Mouse (Mus musculus): ENCODE measurements around the gene Plcb3. TPM values are rescaled to one million over a fixed set of nuclear protein-coding genes. Genes with fewer than 3 reads are reported as not detected.
"Not testable (repeated sequence)": the region's sequence is repeated elsewhere in the genome, so short reads cannot be mapped to it uniquely, and the experiment has no call there.

Gene Plcb3
- polyA plus RNA-seq, 1 experiment from 2014 or later: 11.6 TPM

DNA sequence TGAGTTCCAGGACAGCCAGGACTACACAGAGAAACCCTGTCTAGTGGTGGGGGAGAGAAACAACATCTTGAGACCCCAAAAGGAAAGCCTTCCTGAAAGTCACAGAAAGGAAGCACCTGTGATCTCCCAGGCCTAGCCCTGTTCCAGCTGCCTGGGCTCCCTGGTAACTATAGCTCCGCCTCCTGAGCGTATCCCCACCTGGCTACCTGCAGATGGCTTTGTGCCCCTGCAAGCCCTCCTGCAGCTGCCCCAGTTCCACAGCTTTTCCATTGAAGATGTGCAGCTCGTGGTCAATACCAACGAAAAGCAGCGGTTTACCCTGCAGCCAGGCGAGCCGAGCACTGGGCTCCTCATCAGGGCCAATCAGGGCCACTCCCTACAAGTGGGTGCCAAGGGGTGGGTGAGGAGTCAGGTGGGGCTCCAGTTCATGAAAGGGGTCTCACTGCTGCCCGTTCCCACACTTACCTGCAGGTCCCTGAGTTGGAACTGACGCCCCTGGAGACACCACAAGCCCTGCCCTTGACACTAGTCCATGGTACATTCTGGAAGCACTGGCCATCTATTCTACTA, 21.5 kb upstream of the Plcb3 start:
- no peak overlapping the region for H3K4me3 ChIP-seq (replicated peaks)
- 86% methylated on average over 9 of the region's 9 CpGs for WGBS
- no peak for ATAC-seq

DNA sequence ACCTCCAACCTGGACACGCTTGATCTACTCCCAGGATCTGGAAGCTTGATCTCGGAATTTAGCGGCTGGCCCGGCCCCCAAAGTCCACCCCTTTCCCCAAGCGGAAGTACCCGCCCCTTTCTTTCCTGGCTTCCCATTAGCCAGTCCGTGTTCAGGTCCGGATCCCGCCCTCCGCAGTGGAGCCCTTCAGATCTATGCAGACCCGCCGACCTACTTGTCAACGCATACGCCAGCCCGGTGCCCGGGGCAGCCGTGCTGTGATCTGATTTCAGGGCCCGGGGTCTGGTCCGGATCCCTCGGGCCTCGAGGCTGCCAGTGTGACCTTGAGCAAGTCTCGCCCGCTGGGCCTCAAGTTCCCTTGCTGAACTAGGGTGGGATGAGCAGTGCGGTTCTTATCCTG, 19.7 kb upstream of the Plcb3 start, which contains the start of the genes Nudt22 and Trpt1:
Gene Nudt22, minus strand, starts transcription at position 112 of the 400 bp plus-strand sequence.
Gene Trpt1, plus strand, starts transcription at position 126 of the 400 bp plus-strand sequence.
- ATAC-seq: peak; percentile 76
- peaks cover 45% of the 10 kb centered on the region for H3K4me1 ChIP-seq (replicated peaks)
- no peaks in the 10 kb centered on the region for H3K9me3 ChIP-seq
- H3K9ac ChIP-seq (replicated peaks): peak within 1 kb of the TSS; percentile 81
- H3K36me3 ChIP-seq: peaks cover 29% of the 10 kb centered on the region
- peak within 1 kb of the TSS; percentile 84 for H3K4me2 ChIP-seq (replicated peaks)
- H3K4me3 ChIP-seq (replicated peaks): peak within 1 kb of the TSS; percentile 66
- H3K27ac ChIP-seq: peak within 1 kb of the TSS; percentile 74
- no peaks in the 10 kb centered on the region for H3K27me3 ChIP-seq
- WGBS: 0% methylated on average over 24 of the region's 24 CpGs

More for the DNA sequence above, 21.5 kb upstream of the Plcb3 start:
- Histone ChIP-seq H3K27ac (no peak overlapping the region), H3K4me1 (replicated peaks) (peaks cover 35% of the 10 kb centered on the region), H3K9me3 (no peaks in the 10 kb centered on the region), H3K27me3 (no peaks in the 10 kb centered on the region), H3K36me3 (peaks cover 31% of the 10 kb centered on the region), H3K4me2 (replicated peaks) (no peak overlapping the region), H3K9ac (replicated peaks) (no peak overlapping the region)

DNA sequence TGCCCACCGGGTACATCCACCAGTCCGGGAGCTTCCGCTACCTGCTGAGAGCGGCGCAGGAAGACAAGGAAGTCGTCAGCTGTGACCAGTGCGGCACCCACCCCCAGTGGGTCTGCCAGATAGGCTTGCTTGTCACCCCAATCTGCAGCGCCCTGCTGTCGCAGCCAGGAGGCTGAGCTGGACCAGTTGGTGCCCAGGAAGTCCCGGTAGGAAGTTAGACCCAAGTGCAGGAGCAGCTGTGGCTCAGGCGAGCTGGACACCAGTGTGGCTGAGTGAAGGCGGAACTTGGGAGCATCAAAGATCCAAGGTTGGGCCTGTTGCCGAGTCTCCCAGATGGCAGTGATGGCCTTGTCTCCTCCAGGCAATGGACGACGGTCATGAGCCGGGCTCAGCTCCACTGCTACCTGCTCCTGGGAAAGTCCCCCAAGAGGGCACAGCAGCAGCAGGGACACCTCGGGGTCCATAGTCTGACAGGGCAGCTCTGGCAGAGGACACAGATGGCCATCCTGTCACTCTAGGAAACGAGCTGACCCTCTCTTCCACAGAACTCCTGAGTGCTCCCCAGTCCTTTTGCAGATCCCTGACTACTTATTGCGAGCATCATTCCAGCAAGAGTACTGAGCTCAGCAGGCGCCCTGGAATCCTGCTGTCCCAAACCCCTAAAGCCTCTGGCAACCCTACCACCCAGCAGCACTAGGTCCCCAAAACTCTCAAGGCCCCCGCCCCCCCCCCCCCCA, 19.2 kb upstream of the Plcb3 start:
- ATAC-seq: no peak; the same call in 1 of the 2 replicates
- Histone ChIP-seq H3K9me3 (no peaks in the 10 kb centered on the region), H3K4me2 (replicated peaks) (peak overlapping the region; percentile 84), H3K4me1 (replicated peaks) (peaks cover 45% of the 10 kb centered on the region), H3K36me3 (peaks cover 25% of the 10 kb centered on the region), H3K27ac (no peak overlapping the region; the same call in 1 of the 2 replicates), H3K9ac (replicated peaks) (peak overlapping the region; percentile 81), H3K27me3 (no peaks in the 10 kb centered on the region), H3K4me3 (replicated peaks) (peak overlapping the region; percentile 66)
- WGBS: 52% methylated on average over 21 of the region's 21 CpGs

DNA sequence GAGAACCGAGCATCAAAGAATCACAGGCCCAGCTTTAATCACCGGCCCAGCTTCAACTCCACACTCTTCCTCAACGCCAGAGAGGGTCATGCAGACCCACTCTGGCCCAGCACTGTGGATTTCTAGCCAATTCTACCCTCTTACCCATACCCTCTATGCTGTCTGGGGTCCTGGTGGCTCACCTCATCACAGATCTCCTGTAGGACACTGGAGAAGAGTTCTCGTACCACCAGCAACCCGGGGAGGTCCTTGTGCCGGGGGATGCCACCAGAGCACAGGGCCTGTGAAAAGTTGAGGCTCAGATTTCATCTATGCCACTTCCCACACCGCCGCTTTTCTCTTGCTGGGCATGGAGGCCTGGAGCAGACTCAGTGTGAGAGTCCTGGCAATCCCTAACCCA, 18.2 kb upstream of the Plcb3 start:
- peaks cover 16% of the 10 kb centered on the region for H3K36me3 ChIP-seq
- H3K4me3 ChIP-seq (replicated peaks): no peak overlapping the region; the same call in 1 of the 2 replicates
- H3K27me3 ChIP-seq: no peaks in the 10 kb centered on the region
- H3K9me3 ChIP-seq: no peaks in the 10 kb centered on the region
- 83% methylated on average over 8 of the region's 8 CpGs for WGBS
- peaks cover 45% of the 10 kb centered on the region for H3K4me1 ChIP-seq (replicated peaks)
- H3K27ac ChIP-seq: no peak overlapping the region
- H3K4me2 ChIP-seq (replicated peaks): 0 out of 2 replicates have a peak overlapping the region, but pooled peaks have one; percentile 3
- no peak for ATAC-seq
- peak overlapping the region; percentile 81; the same call in 1 of the 2 replicates for H3K9ac ChIP-seq (replicated peaks)

DNA sequence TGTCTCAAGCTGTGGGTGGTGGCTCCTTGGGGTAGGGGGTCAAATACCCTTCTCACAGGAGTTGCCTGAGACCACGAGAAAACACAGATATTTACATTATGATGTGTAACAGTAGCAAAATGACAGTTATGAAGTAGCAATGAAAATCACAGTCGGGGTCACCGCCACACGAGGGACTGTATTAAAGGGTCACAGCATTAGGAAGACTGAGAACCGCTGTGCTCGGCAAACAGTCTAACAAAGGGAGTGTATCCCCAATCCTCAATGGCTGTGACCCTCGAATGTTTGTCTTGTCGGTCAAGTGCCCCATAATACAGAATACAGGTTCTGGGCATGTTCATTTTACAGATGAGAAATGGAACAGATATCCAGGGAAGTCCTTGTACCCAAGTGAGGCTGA, 17.7 kb upstream of the Plcb3 start:
- Histone ChIP-seq H3K36me3 (peaks cover 14% of the 10 kb centered on the region), H3K4me2 (replicated peaks) (no peak overlapping the region), H3K4me3 (replicated peaks) (no peak overlapping the region), H3K4me1 (replicated peaks) (peaks cover 45% of the 10 kb centered on the region), H3K9ac (replicated peaks) (no peak overlapping the region), H3K27me3 (no peaks in the 10 kb centered on the region), H3K27ac (no peak overlapping the region), H3K9me3 (no peaks in the 10 kb centered on the region)
- 88% methylated on average over 8 of the region's 8 CpGs for WGBS
- no peak for ATAC-seq

DNA sequence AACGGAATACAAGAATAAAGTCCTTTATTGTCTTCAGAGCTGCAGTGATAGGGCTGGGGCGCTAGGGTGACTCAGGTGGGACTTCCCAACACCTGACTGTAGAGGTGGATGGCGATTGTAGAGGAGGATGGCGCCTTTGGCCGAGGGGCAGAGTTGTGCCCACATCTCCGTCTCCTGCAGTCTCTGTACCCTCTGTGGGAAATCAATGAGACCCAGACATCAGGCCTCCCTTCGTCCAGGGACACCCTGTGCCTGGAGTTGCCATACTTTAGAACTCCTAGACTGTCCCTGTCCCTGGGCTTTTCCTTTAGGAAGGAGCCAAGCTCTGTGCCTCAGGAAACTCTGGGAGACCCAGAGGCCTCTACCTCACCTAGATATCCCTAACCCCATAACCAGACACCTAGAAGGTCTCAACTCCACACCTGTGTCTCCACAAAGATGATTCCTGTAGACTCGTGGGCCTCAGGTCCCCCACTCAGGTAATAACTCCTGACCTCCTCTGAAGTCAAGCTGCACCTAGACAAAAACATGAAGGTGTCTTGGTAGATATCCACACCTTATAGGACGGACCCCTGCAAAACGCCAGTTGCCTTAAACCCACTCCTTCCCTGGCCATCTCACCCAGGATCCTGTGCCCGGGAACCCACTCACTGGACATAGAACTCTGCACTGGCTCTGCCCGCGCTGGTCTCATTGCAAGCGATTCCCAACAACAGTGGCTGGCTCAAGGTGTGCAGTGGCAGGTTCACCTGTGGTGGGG, 16.9 kb upstream of the Plcb3 start:
- Histone ChIP-seq H3K4me1 (replicated peaks) (peaks cover 47% of the 10 kb centered on the region), H3K27ac (peak overlapping the region; percentile 52), H3K9ac (replicated peaks) (peak overlapping the region; percentile 72), H3K27me3 (no peaks in the 10 kb centered on the region), H3K36me3 (peaks cover 6% of the 10 kb centered on the region; the same call in 1 of the 2 replicates), H3K4me2 (replicated peaks) (peak overlapping the region; percentile 89), H3K9me3 (no peaks in the 10 kb centered on the region), H3K4me3 (replicated peaks) (peak overlapping the region; percentile 53)
- 65% methylated on average over 14 of the region's 14 CpGs for WGBS
- no peak; the same call in 1 of the 2 replicates for ATAC-seq

DNA sequence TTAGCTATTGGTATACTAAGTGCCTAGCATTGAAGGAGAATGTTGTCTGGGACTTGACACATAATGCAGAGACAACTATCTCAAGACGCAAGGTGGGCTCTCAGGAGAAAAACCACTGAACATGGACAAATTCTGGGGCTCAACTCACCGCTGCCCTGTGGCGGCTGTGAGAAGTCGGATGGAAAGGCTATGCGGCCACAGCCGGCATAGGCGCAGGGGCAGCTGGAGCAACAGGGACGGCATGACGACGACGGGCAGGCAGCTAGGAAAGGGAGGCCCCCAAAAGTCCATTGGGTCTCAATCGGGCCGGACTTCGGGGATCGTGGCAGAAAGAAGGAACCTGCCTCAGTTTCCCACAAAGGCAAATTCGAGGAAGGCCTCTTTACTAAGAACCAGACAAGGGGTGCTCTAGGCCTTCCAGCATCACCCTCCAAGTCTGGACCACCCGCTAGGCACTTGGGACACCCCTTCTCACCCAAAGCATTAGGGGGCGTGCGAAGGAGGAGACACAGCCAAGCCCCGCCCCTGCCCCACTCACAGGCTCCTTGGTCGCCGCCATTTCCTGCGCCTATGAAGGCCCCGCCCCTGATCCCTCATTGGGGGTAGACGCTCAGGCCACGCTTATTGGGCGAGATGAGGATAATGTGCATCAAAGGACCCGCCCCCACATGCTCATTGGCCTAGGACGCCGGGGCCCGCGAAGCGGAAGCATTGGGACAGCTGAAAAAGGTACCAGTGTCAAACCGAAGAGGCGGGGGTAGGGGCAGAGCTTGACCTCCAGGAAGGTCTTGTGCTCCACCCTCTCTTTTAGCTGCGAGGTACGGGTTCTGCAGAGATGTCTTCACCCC, 16.0 kb upstream of the Plcb3 start, which contains the start of gene Dnajc4:
Gene Dnajc4, minus strand, starts transcription at position 562 of the 848 bp plus-strand sequence.
- Histone ChIP-seq H3K4me1 (replicated peaks) (peaks cover 50% of the 10 kb centered on the region), H3K9me3 (no peaks in the 10 kb centered on the region), H3K27me3 (no peaks in the 10 kb centered on the region), H3K4me2 (replicated peaks) (peak within 1 kb of the TSS; percentile 89), H3K9ac (replicated peaks) (peak within 1 kb of the TSS; percentile 74), H3K4me3 (replicated peaks) (peak within 1 kb of the TSS; percentile 53), H3K36me3 (0 out of 2 replicates have a peak, but pooled peaks cover 3% of the 10 kb centered on the region), H3K27ac (peak within 1 kb of the TSS; percentile 52)
- ATAC-seq: peak; percentile 94
- WGBS: 2% methylated on average over 37 of the region's 37 CpGs

DNA sequence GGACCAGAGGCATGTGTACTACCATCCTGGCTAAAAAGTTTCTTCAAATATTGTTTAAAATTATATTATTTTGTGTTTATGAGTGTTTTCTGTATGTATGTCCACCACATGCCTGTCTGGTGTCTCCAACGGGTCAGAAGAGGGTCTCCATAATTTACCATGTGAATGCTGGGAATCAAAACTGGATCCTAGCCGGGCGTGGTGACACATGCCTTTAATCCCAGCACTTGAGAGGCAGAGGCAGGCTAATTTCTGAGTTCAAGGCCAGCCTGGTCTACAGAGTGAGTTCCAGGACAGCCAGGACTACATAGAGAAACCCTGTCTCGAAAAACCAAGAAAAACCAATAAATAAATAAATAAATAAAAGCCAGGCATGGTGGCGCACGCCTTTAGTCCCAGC, 14.9 kb upstream of the Plcb3 start:
- H3K27ac ChIP-seq; H3K4me3 ChIP-seq (replicated peaks); ATAC-seq; H3K36me3 ChIP-seq; H3K9me3 ChIP-seq; H3K9ac ChIP-seq (replicated peaks); H3K27me3 ChIP-seq; H3K4me2 ChIP-seq (replicated peaks): not testable (repeated sequence)
- 95% methylated on average over 6 of the region's 6 CpGs for WGBS
- peaks cover 50% of the 10 kb centered on the region for H3K4me1 ChIP-seq (replicated peaks)

DNA sequence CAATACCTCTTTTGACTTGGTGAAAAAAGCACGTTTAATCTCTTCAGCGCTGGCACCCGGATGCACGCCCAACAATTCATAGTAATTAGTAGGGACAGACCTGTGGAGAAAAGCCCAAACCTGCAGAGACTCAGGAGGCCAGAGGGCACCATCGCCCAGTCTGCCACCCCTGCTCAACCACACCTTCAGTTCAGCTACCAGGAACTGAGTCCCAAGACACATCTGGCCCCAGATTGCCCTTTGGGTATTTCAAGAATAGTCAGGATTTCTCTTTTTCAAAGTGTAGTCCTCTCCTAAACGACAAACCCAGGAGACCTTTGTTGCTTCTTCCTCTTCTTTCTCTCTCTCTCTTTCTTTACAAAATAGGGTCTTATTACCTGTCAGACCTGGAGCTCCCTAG, 14.4 kb upstream of the Plcb3 start:
- Histone ChIP-seq H3K27me3 (no peaks in the 10 kb centered on the region), H3K9me3 (no peaks in the 10 kb centered on the region), H3K9ac (replicated peaks) (no peak overlapping the region), H3K27ac (no peak overlapping the region), H3K4me2 (replicated peaks) (no peak overlapping the region), H3K36me3 (peaks cover 5% of the 10 kb centered on the region; the same call in 1 of the 2 replicates), H3K4me1 (replicated peaks) (peaks cover 51% of the 10 kb centered on the region), H3K4me3 (replicated peaks) (no peak overlapping the region)
- 93% methylated on average over 6 of the region's 6 CpGs for WGBS
- ATAC-seq: no peak

DNA sequence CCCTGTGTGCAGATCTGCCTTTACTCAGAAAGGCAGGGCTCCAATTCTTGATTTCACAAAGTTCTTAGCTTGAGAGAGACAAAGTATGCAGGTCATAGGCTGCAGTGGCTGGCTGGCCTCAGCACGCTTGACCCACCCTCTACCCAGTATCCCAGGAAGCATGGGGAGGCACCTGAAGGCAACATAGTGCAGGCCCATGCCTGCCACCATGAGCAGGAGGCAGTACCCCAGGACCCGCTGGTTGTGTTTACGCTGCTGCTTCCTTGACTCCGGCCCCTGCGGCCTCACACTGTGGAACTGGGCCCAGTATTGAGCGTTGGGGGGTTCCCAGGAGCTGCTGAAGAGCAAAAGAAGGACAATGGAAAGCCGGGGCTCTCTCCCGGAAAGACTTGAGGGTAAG, 13.0 kb upstream of the Plcb3 start:
- no peak overlapping the region for H3K4me2 ChIP-seq (replicated peaks)
- H3K27ac ChIP-seq: no peak overlapping the region
- H3K4me1 ChIP-seq (replicated peaks): peaks cover 37% of the 10 kb centered on the region
- 87% methylated on average over 8 of the region's 8 CpGs for WGBS
- ATAC-seq: no peak
- H3K9ac ChIP-seq (replicated peaks): no peak overlapping the region
- H3K4me3 ChIP-seq (replicated peaks): no peak overlapping the region
- H3K9me3 ChIP-seq: no peaks in the 10 kb centered on the region
- peaks cover 16% of the 10 kb centered on the region for H3K36me3 ChIP-seq
- H3K27me3 ChIP-seq: no peaks in the 10 kb centered on the region

DNA sequence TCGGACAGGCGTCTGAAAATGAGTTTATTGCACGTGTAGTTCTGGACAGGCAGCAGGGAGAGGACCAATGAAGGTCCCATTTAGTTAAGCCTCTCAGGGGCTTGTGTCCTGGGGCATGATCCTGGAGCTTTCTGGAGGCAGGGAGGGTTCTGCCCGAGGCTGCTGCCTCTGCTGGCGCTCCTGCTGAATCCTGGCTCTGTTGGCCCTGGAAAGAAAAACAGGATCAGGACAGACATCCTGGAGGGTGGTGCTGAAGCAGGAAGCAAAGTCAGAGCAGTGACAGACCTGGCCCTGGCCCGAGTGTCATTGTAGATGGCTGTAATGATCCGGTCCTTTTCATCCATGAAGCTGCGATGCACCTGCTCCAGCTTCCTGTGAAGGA, 11.6 kb upstream of the Plcb3 start:
- ATAC-seq: no peak
- Histone ChIP-seq H3K4me1 (replicated peaks) (peaks cover 30% of the 10 kb centered on the region), H3K4me2 (replicated peaks) (peak overlapping the region; percentile 93), H3K9me3 (no peaks in the 10 kb centered on the region), H3K27ac (peak overlapping the region; percentile 73), H3K9ac (replicated peaks) (peak overlapping the region; percentile 90), H3K27me3 (no peaks in the 10 kb centered on the region), H3K36me3 (peaks cover 20% of the 10 kb centered on the region), H3K4me3 (replicated peaks) (peak overlapping the region; percentile 81)
- 9% methylated on average over 8 of the region's 8 CpGs for WGBS
